ENCODE assay signal across 16 mouse cellular contexts in the genomic region with DNA sequence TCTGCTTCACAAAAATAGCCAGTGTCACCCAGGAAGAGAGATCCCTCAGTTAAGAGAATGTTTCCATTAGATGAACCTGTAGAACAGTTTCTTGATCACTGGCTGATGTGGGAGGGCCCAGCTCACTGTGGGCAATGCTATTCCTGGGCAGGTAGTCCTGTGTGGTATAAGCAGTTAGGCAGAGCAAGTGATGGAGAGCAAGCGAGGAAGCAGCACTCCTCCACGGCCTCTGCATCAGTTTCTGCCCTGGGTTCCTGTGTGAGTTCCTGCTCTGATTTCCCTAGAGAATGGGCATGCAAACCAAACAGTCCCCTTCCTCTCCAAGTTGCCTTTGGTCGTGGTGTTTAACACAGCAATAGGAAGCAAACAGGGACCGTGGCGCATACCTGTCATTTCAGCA.
"Had no signal": no experiment of that assay in that cellular context is flagged by ENCODE, and none has a peak within 500 bp of the region (broad histone marks: within the 10 kb centered on the region; RNA-seq: fewer than 3 reads in every experiment).

No protein-coding gene starts in this region.

- DNase-seq: cerebellum, adult 8-10 months; cerebellum, adult 9-10 months; cerebellum, adult 9-11 months; cerebellum, postnatal 10 days; cerebellum, postnatal 14 days; cerebellum, postnatal 25 days; cerebellum, postnatal 36 days; embryo, embryonic 11 days; forebrain, postnatal 0 days; gastrocnemius, adult 2 months; gastrocnemius, postnatal 10 days; gastrocnemius, postnatal 14 days; gastrocnemius, postnatal 25 days; gastrocnemius, postnatal 36 days; heart, adult 18-20 months; heart, adult 2 months had no signal
